Mouse (Mus musculus) urinary bladder, postnatal 14 days (tissue): ENCODE measurements around the gene Umad1.

Source experiments
- DNase-seq: peaks from one replicate; pipeline ENCODE4 v3.0.0; 2021; ENCODE audit warnings: low spot score

The Umad1 gene

DNA sequence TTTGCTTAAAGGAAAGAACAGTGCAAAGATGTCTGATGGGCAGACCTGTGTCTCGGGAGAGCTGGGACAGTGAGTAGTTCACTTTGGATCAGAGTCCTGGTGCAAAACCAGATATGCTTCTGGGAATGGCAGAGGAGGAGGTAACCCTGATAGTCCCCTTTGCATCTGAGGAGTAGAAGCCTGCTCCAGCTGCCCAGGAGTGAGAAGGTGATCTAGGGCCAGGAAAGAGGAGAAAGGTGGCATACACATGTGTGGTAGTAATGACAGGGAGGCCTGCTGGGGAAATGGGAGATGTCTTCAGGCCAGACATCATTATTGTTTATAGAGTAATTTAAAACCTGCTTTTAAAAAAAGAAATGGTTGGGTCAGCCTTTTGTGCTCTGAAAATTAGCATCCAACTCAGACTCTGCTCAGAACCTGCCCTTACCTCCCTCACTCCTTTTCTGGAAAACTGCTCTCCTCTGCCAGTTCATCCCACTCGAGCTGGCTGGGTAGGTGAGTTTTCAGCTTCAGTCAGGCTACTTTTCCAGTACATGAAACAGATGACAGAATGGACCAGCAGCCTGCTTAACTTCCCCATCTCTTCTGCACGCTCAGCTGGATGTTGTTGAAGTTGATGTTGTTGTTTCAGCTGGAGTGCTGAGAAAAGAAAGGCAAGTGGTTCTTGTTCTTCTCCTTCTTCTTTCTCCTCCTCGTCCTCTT, 160.5 kb downstream of the Umad1 start:
- DNase-seq: no peak

DNA sequence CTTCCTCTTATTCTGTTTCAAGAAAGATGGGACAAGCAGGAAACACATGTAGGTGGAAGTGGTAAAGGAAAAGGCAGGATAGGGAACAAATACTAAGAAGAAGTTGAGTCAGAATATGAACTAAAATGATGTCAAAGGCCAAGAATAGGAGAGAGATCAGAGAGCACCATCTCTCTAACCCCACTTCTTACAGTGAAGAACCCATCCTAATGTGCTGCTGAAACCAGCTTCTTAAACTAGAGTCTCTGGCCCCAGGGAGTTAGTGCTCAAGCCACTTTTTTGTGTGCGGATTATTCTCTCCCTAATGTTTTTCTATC, 161.1 kb downstream of the Umad1 start:
- no peak for DNase-seq

DNA sequence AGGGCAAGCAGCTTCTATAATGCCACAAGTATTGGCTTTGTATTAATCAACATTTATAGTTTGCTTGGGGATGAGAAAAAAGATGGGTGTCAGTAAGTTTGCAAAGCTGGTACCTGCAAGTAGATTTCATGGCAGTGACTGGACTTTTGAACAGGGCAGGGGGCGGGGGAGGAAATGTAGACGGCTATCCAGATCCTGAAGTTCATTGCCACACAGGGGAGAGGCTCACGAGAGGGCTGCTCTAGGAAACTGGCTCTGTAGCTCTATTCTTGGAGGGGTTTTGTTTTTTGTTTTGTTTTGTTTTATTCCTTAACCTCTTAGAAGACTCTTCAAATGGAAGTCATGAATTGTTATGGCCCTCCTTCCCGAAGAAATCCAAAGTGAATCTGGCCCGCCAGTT, 162.3 kb downstream of the Umad1 start:
- DNase-seq: no peak

DNA sequence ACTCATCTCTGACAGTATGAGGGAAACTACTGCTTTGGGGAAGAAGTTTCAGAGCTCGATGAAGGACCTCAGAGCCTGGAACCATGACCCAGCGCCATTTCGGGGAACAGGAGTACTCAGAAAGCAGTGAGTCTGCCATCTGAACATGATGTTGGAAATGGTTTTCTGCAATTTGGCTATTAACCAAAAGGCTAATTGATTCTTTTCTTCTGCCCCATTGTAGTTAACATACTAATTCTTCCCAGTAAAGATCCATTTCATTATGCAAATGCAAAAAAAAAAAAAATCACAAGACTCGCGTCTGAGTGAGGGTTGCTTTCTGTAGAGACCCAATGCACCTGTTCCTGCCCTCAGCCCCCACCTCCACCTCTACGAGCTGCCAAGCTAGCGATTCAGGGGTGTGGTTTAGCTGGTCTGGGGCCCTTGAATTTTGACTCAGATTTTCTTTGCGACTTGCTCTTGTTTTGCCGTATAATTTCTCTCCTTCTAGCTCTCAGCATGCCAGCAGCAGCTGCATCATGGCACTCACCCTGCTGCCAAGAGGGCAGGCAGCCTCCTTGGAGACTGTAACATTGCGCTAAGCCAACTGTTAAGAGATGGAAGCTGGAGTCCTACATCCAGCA, 163.0 kb downstream of the Umad1 start:
- DNase-seq: no peak

DNA sequence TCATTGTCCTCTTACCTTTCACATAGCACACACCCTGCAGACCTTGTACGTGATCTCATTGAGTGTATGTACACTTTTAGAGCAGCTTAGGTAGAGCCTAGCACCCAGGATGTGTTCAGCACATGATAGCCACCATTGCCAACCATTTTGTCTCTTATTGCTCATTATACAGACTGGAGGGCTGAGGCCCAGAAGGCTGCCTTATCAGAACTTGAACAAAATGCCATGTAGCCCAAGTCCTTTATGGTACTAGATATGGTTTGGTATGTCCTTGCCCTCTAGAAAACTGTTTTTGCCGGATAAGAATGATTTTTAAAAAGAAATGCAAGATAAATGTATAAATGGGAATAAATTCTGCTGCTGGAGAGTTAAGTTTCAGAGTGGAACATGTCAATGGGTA, 164.1 kb downstream of the Umad1 start:
- DNase-seq: no peak

DNA sequence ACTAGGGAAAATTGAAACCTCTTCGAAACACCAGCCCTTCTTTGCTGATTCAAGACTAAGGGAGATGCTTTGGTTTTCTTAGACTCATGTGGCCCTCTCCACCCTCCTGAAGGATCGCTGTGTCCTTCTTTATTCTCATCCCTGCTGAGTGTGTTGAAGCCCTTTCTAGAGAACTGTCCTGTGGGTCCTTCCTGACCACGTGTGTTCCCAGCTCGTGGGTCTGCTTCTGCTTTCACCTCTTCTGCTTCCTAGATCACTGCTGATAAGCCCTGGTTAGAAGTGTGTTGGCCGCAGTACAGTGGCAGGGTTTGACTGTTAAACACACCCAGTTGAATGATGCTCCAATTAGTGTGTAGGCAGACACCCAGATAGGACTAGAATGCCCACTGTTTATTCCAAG, 168.6 kb downstream of the Umad1 start:
- DNase-seq: no peak

DNA sequence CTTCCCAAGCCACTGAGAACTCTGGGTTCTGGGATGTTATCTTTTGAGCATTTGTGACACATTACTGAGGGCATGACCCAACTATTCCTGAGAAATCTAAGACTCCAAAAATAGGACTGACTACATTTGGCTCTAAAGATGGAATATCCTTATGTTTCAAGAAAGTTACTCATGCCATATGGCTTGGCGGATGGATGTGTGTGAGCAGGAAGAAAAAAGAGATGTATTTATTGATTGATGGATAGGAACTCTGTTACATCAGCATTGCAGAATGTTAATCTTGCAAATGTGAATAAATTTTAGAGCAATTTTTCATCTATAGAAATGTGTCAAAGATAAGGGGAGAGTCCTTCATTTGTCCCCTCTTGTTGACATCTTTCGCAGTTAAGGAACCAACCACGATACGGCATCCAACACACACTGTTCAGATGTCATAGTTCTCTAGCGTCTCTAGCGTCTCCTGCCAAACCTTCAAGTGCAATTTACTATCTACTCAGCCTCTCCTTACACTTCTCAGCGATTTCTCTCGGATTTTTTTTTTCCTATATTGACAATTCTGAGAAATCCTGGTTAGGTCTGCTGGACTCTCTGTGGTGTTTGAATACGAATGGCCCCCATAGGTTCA, 171.6 kb downstream of the Umad1 start:
- DNase-seq: no peak

DNA sequence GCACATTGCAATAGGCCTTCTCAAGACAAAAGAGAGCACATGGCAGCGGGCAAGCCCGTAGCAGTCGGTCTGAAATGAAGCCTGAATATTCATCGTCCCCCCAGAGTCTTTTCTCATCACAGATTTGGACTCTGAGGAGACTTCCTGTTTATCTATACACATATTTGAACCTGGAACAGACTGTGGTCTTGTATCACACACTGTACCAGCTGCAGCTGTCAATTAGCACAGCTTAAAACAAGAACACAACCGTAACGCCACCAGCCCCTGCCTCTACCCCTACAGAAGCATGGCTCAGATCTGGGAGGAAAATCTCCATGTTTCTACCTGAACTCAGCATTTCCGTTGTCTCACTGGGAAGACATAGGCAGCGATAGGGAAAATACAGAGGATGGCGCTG, 174.1 kb downstream of the Umad1 start:
- no peak for DNase-seq

DNA sequence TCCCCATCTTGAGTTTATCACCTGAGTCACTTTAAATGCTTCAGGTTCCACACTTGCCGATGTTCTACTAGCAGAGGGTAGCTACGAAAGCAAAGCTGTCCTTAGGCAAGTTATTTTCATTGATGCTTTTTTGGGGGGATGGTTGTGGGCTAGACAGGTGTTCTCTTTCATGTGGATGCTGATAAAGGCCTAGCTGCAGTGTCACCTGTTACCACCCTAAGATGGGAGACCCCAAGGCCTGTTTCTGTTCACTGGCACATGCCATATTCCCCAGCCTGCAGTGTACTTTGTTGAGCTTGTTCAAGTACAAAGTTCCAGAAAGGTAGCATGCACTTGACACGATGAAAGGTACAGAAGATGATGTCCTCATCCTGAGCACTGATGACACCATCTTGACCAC, 178.8 kb downstream of the Umad1 start:
- DNase-seq: no peak

DNA sequence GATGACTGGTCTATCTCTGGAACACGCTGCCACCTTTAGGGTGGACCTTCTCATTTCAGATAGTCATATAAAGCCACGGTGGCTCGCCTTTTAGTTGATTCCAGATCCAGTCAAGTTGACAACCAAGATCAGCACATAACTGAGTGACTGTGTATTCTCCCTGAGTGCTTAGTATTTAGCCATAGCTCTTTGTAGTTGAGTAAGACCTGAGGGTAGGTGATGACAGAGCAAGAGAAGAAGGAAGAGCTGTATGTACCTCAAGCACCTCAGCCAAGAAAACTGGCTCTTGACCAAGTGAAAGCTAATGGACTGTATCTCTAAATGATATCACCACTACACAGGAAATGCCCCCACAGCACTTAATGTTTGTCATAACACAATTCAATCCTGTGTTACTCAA, 182.7 kb downstream of the Umad1 start:
- DNase-seq: no peak

DNA sequence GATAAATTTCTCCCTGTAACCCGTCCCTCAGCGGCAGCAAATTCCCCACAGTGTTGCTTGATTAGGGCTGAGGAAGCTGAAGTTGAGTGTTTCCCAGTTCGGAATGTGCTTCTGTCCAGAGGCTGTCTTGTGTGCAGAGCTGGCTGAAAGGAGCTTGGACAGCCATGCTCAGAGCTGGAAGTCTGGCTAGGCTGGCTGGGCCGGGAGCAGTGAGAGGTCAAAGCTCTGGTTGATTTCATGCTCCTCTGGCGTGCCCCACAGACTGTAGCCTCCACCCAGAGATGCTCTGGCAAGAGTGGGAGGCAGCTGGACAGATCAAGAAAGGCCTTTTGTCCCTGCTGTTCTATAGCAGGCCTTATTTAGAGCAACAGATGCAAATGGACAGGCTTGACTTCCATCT, 187.7 kb downstream of the Umad1 start:
- DNase-seq: peak; percentile 10

DNA sequence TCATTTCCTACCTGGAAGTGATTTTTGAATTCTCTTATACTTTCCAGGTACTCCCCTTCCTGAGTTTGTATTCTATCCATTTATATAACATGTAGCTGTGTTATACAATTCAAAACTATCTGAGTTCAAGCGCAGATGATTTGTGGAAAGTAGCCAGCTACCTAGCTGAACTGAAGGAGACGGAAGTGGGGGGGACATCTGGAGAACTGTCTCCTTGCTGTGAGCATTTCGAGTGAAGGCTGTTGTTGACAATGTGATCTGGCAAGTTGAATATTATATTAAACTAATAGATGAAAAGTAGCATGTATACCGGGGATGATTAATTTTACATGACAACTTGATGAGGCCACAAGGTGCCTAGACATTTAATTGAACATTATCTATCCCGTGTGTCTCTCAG, 196.5 kb downstream of the Umad1 start:
- no peak for DNase-seq

DNA sequence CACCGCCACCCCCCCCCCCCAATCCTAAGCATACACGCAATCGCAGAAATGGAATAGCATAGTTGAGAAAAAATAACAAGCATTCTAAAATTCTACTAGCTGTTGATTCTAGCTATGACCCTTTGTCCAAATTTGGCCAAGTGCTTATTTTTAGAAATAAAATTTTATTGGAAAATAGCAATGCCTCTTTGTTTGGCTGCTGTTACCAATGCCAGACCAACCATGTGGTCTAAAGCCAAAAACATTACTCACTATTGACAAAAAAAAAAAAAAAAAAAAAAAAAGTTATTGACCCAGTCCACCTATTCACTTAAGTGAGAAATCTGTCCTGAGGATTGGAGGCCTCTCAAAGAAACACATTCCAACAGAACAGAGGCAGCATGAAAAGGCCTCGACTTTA, 199.5 kb downstream of the Umad1 start:
- DNase-seq: no peak

DNA sequence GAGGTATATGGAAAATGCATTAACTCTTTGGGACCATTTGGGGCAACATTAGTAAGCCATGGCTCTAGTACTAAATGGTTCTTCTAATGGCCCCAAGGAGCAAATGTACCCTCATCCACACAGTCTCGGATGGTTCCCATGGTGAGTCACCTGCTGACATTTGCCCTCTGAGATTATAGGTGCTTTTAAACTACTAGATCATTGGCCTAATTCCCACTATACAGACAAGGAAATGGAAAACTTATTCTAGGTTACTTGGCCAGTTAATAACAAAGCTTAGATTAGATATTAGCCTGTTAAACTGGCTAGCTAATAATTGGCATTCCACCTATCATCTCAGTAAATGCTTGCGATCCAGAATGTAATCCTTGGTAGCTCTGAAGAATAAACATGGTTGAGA, 203.4 kb downstream of the Umad1 start:
- DNase-seq: no peak

DNA sequence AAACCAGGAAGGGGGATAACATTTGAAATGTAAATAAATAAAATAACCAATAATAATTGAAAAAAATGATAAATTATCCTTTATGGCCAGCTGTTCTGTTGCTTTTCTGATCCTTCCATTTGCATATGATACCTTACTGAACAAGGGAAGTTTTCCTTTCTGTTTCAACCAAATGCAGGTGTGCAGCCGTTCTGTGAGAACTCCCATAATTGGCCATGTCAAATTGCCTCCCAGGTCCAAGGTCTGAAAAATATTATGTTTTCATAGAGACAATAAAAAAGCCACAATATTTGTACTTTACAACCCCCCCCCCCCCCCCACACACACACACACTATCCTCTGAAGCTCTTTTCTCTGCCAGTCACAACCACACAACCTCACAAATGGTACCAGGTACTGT, 206.3 kb downstream of the Umad1 start:
- no peak for DNase-seq

DNA sequence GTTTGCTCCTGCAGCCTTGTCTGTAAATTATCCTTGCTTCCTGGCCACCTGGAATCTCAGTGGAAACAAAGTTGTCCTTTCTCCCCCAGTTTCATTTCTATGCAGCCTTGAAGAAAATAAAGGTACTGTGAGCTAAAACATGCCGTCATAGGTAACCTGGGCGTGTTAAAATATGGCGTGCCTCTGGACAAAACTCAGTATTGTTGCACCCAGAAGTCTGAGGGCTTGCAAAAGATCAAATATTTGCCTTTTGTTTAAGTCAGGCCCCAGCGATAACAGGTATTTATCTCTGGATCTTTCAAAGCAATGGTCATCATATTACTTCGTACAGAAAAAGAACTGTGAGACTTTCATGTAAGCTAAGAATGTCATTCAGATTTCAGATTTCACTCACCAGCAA, 206.9 kb downstream of the Umad1 start:
- DNase-seq: no peak

DNA sequence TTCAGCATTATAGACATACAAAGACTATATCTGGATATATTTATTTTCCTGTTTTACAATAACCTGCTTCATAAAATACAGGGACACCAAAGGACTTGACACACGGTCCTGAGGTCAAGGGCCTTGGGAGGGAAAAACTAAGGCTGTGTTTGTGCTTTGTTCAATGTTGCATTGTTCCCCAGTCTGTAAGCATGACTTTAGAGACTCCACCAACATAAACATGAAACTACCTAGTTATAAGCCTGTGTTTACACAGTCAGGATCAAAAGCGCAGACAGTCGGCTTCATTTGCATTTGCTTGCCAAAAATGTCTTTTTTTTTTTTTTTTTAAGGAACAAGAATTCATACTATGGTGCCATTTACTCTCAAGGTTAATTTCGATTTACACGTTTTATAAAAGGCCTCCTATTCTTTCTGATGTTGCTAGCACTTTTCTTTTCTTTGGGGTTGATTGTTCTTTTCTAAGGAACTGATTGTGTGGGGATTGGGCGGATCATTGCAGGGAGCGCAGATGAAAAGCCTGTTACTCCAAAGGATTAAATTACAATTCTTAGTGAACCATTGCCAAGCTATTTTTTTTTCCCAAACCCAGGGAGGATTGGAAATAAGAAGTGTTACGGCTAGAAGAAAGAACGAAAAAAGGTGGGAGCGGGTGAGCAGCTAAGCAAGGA, 208.7 kb downstream of the Umad1 start:
- no peak for DNase-seq

DNA sequence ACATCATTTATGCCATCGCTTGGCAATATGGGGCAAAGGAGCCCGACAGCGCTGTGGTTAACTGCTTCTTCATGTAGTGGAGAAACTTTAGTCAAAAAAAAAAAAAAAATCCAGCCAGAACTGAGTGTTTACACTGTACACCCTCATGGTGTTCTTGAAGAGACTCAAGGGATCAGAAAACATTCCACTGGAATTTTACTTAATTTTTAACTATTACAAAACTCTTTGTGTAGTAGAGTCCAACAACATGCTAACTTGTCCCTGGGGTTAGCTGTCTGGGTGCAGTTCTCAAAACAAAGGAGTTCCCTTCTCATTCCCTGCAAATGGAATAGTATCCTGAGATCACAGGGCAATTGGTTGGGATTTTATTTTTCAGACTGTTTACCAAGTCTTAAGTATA, 210.8 kb downstream of the Umad1 start:
- no peak for DNase-seq

DNA sequence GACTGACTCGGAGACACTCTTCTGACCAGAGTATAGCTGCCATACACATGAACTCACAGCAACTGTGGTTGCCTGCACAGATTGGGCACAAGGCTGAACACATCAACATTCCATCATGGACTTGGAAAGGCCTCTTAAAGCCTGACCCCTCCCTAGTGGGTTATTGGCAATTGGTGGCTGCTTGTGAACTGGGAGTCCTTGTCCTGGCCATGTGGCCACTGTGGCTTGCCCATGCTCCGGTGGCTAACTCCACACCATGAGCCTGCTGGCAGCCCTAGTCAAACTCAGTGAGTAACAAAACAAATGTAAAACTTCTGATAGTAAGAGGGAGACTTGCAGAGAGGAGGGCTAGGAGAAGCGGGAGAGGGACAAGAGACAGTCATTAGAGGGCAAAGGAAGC, 213.0 kb downstream of the Umad1 start:
- no peak for DNase-seq

DNA sequence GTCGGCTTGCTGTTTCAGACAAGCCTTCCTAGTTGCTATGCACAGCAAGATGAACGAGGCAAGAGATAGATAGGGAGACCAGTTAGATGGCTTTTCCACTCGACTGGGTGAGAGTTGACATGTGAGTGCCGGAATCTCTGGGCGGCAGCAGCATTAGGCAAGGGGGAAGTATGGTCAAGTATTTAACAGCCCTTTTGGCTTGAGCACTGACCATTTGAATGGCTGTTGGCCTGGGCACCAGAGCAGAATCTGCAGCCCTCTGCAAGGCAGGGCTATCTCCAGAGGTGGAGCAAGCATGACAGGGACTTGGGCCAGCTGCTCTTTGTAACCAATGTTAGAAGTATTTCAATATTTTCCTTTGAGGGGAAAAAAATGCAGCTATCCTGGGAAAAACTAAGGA, 213.8 kb downstream of the Umad1 start:
- peak; percentile 30 for DNase-seq

DNA sequence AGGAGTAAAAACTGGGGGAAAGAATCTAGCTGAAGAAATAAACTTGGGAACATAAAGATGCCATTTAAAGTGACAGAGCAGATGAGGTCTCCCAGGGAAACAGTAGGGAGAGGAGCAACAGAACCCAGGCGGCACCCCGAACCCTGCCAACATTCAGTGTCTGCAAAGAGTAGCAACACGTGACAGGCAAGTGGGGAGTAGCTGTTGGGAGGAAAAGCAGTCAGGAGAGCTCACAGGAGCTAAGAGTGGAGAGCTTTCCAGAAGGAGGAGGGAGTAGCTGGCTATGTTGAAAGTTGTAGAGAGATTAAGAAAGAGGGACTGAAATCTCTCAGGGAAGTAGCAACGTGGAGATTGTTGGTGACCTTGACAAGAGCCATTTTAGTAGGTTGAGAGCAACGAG, 214.4 kb downstream of the Umad1 start:
- peak; percentile 14 for DNase-seq

DNA sequence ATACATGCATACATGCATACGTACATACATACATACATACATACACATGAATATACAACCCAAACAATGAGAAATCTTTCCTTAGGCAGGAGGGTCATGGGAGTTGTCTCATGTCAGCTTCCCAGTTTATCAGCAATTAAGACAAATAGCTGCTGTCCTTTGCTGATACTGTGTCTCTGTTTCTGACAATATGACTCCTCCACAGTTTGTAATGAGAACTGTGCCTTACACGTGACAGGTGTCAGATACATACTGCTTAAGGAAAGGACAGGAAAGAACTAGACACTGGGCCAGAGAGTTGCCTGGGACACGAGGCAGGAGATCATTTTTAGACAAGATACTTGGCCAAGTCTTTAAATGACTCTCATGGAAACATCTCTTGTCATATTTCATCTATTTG, 215.2 kb downstream of the Umad1 start:
- DNase-seq: no peak

DNA sequence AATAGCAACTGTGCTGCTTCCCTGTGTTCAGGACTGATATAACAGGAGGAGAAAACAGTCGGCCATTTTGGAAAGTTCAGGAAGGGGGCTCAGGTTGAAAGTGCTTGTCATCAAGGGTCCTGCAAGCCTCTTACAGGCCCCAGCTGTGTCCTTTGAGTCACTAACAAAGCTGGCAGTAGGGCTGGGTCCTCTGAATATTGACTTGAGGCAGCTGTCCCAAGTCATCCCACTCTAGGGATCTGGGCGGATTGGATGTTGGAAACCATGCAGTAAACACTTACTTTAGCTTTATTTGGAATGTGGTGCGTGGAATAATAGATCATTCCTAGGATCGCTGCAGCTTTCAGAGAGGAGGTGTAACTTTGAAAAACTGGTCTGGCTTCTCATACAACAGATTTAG, 215.7 kb downstream of the Umad1 start:
- DNase-seq: no peak
